Mouse (Mus musculus) hindbrain, embryonic 11.5 days (tissue): ENCODE measurements around the gene Olfr905. TPM values are rescaled to one million over a fixed set of nuclear protein-coding genes. Genes with fewer than 3 reads are reported as not detected.

Experiments used
- ATAC-seq: fragments of 200-750 bp; cut with Nextera tagmentation; 2 replicates; pipeline ENCODE4 v1.8.0; 2017; ENCODE audit warnings: mild to moderate bottlenecking, moderate TSS enrichment, moderate library complexity; ENCODE audit not compliant: low FRiP score
- DNase-seq: peaks from one replicate; pipeline ENCODE4 v3.0.0-alpha.2; 2015; ENCODE audit warnings: low spot score
- H3K27ac ChIP-seq: fragments of 300-500 bp; sonication (generic); 2 replicates; pipeline ENCODE4 v1.5.1; 2014; ENCODE audit warnings: mild to moderate bottlenecking, low read depth, low read length
- H3K27me3 ChIP-seq: fragments of 300-500 bp; sonication (generic); 2 replicates; pipeline ENCODE4 v1.6.1; 2014; ENCODE audit warnings: mild to moderate bottlenecking, low read length, moderate library complexity, mixed read lengths; ENCODE audit not compliant: control insufficient read depth, insufficient read depth
- H3K36me3 ChIP-seq: fragments of 300-500 bp; sonication (generic); 2 replicates; pipeline ENCODE4 v1.6.1; 2014; ENCODE audit warnings: mild to moderate bottlenecking, low read length, moderate library complexity, mixed read lengths; ENCODE audit not compliant: control insufficient read depth, insufficient read depth
- H3K4me1 ChIP-seq: fragments of 300-500 bp; sonication (generic); replicated peaks from 2 replicates; pipeline ENCODE4 v1.6.1; 2014; ENCODE audit warnings: low read length, mixed read lengths; ENCODE audit not compliant: control insufficient read depth, insufficient read depth
- H3K4me2 ChIP-seq: fragments of 300-500 bp; sonication (generic); replicated peaks from 2 replicates; pipeline ENCODE4 v1.6.1; 2014; ENCODE audit warnings: mild to moderate bottlenecking, low read depth, low read length
- H3K4me3 ChIP-seq: fragments of 300-500 bp; sonication (generic); 2 replicates; pipeline ENCODE4 v1.5.1; 2014; ENCODE audit warnings: low read depth, low read length
- H3K9ac ChIP-seq: fragments of 300-500 bp; sonication (generic); 2 replicates; pipeline ENCODE4 v1.6.1; 2014; ENCODE audit warnings: low read depth, low read length
- H3K9me3 ChIP-seq: fragments of 300-500 bp; sonication (generic); 2 replicates; pipeline ENCODE4 v1.6.1; 2016; ENCODE audit warnings: low read length; ENCODE audit not compliant: control insufficient read depth
- WGBS: fragments of 180-500 bp; shearing (Covaris S2); extraction: QIAGEN DNeasy Blood & Tissue Kit; methylation state at CpG from one replicate; pipeline ENCODE4 v1.1.7; 2014; 5-methylcytosine and 5-hydroxymethylcytosine counted together
- polyA plus RNA-seq: library from polyadenylated mRNA; unstranded; fragments of >200 nt; fragmentation: Nextera tagmentation; extraction: Ambion mirVana; gene quantifications from 2 replicates; pipeline ENCODE4 v1.2.1, GENCODE M21; 2014

Gene Olfr905
- polyA plus RNA-seq: not detected in 2 replicates

GRCm38 (mm10) chr9:38470807-38471206 lies at the start of gene Olfr905:
TSS of gene Olfr905 (plus strand) at chr9:38471107.
- H3K4me3 ChIP-seq: no peak within 1 kb of the TSS
- ATAC-seq: no peak
- no peak for DNase-seq
- H3K4me1 ChIP-seq: no peaks in the 10 kb centered on the region
- H3K4me2 ChIP-seq: no peak within 1 kb of the TSS
- no peak within 1 kb of the TSS for H3K27ac ChIP-seq
- H3K36me3 ChIP-seq: no peaks in the 10 kb centered on the region
- H3K9me3 ChIP-seq: no peaks in the 10 kb centered on the region
- H3K27me3 ChIP-seq: no peaks in the 10 kb centered on the region
- H3K9ac ChIP-seq: no peak within 1 kb of the TSS

GRCm38 (mm10) chr9:38423801-38424200 lies 47.1 kb upstream of the Olfr905 start:
- H3K4me1 ChIP-seq: no peaks in the 10 kb centered on the region
- no peaks in the 10 kb centered on the region; the same call in 1 of the 2 replicates for H3K9me3 ChIP-seq
- no peak for DNase-seq
- H3K36me3 ChIP-seq: no peaks in the 10 kb centered on the region
- no peak overlapping the region for H3K9ac ChIP-seq
- H3K4me2 ChIP-seq: no peak overlapping the region
- no peak for ATAC-seq
- H3K27ac ChIP-seq: no peak overlapping the region
- H3K27me3 ChIP-seq: no peaks in the 10 kb centered on the region
- H3K4me3 ChIP-seq: no peak overlapping the region

- no peak for DNase-seq
- H3K9ac ChIP-seq: no peak overlapping the region
- H3K36me3 ChIP-seq: no peaks in the 10 kb centered on the region
- no peaks in the 10 kb centered on the region for H3K4me1 ChIP-seq
- H3K4me3 ChIP-seq: no peak overlapping the region
- no peaks in the 10 kb centered on the region; the same call in 1 of the 2 replicates for H3K9me3 ChIP-seq
- H3K27me3 ChIP-seq: no peaks in the 10 kb centered on the region
- no peak for ATAC-seq
- 54% methylated on average over 1 of the region's 1 CpGs for WGBS
- no peak overlapping the region for H3K27ac ChIP-seq
- no peak overlapping the region for H3K4me2 ChIP-seq
Observed at GRCm38 (mm10) chr9:38427026-38427425, 43.9 kb upstream of the Olfr905 start.

- Histone ChIP-seq H3K4me3 (no peak within 1 kb of the TSS), H3K9me3 (no peaks in the 10 kb centered on the region; the same call in 1 of the 2 replicates), H3K27ac (no peak within 1 kb of the TSS), H3K9ac (no peak within 1 kb of the TSS), H3K27me3 (no peaks in the 10 kb centered on the region), H3K36me3 (no peaks in the 10 kb centered on the region), H3K4me2 (no peak within 1 kb of the TSS), H3K4me1 (no peaks in the 10 kb centered on the region)
- WGBS: 87% methylated on average over 1 of the region's 1 CpGs
- ATAC-seq (no peak), DNase-seq (no peak)
Observed at GRCm38 (mm10) chr9:38429155-38429554, 41.8 kb upstream of the Olfr905 start, which contains the start of gene Olfr901. TSS of gene Olfr901 (plus strand) at chr9:38429455.

GRCm38 (mm10) chr9:38447352-38447751 lies 23.6 kb upstream of the Olfr905 start, which contains the start of gene Olfr902:
TSS of gene Olfr902 (plus strand) at chr9:38447652.
- Histone ChIP-seq H3K27ac (no peak within 1 kb of the TSS), H3K36me3 (no peaks in the 10 kb centered on the region), H3K4me2 (no peak within 1 kb of the TSS), H3K27me3 (no peaks in the 10 kb centered on the region), H3K4me1 (no peaks in the 10 kb centered on the region), H3K4me3 (no peak within 1 kb of the TSS), H3K9ac (no peak within 1 kb of the TSS), H3K9me3 (no peaks in the 10 kb centered on the region)
- DNase-seq (no peak), ATAC-seq (no peak)
- 89% methylated on average over 5 of the region's 5 CpGs for WGBS

- no peaks in the 10 kb centered on the region for H3K9me3 ChIP-seq
- no peak for ATAC-seq
- H3K4me2 ChIP-seq: no peak within 1 kb of the TSS
Observed at GRCm38 (mm10) chr9:38462844-38463243, 8.1 kb upstream of the Olfr905 start, which contains the start of gene Olfr904. TSS of gene Olfr904 (plus strand) at chr9:38463144.

GRCm38 (mm10) chr9:38486785-38487184 lies 15.9 kb downstream of the Olfr905 start, which contains the start of gene Olfr906:
TSS of gene Olfr906 (plus strand) at chr9:38487085.
- Histone ChIP-seq H3K36me3 (no peaks in the 10 kb centered on the region), H3K27me3 (no peaks in the 10 kb centered on the region), H3K9me3 (no peaks in the 10 kb centered on the region), H3K4me1 (no peaks in the 10 kb centered on the region), H3K9ac (no peak within 1 kb of the TSS), H3K27ac (no peak within 1 kb of the TSS), H3K4me3 (no peak within 1 kb of the TSS), H3K4me2 (no peak within 1 kb of the TSS)
- WGBS: 89% methylated on average over 3 of the region's 3 CpGs
- DNase-seq (no peak), ATAC-seq (no peak)

More at GRCm38 (mm10) chr9:38462844-38463243, 8.1 kb upstream of the Olfr905 start, which contains the start of gene Olfr904:
- Histone ChIP-seq H3K27me3 (no peaks in the 10 kb centered on the region), H3K4me3 (no peak within 1 kb of the TSS), H3K27ac (no peak within 1 kb of the TSS), H3K9ac (no peak within 1 kb of the TSS), H3K4me1 (no peaks in the 10 kb centered on the region), H3K36me3 (no peaks in the 10 kb centered on the region)
- DNase-seq: no peak

- H3K27me3 ChIP-seq: no peaks in the 10 kb centered on the region
- DNase-seq (no peak), ATAC-seq (no peak)
- H3K9ac ChIP-seq: no peak within 1 kb of the TSS
- 86% methylated on average over 2 of the region's 2 CpGs for WGBS
- H3K36me3 ChIP-seq: no peaks in the 10 kb centered on the region
- no peak within 1 kb of the TSS for H3K27ac ChIP-seq
- no peak within 1 kb of the TSS for H3K4me2 ChIP-seq
- no peaks in the 10 kb centered on the region for H3K9me3 ChIP-seq
- H3K4me3 ChIP-seq: no peak within 1 kb of the TSS
- H3K4me1 ChIP-seq: no peaks in the 10 kb centered on the region
Observed at GRCm38 (mm10) chr9:38495501-38495900, 24.6 kb downstream of the Olfr905 start, which contains the start of gene Olfr907. TSS of gene Olfr907 (plus strand) at chr9:38495801.

- DNase-seq: no peak
- Histone ChIP-seq H3K4me3 (no peak overlapping the region), H3K27me3 (no peaks in the 10 kb centered on the region), H3K36me3 (no peaks in the 10 kb centered on the region), H3K9ac (no peak overlapping the region), H3K27ac (no peak overlapping the region), H3K4me2 (no peak overlapping the region), H3K4me1 (no peaks in the 10 kb centered on the region), H3K9me3 (no peaks in the 10 kb centered on the region)
- 72% methylated on average over 2 of the region's 2 CpGs for WGBS
- ATAC-seq: no peak
Observed at GRCm38 (mm10) chr9:38512353-38512752, 41.4 kb downstream of the Olfr905 start.
